Mouse (Mus musculus) thymus, adult 2 months (tissue): ENCODE data around the gene Ppfibp2. TPM values are rescaled to one million over a fixed set of nuclear protein-coding genes. Genes with fewer than 3 reads are reported as not detected.

ENCODE experiments used
- DNase-seq: peaks from one replicate; pipeline ENCODE4 v3.0.0; 2021
- H3K27ac ChIP-seq: fragments of 200-500 bp; 2 replicates; pipeline ENCODE4 v1.5.1; 2012; ENCODE audit warnings: low read length, control low read depth; ENCODE audit not compliant: control insufficient read depth, insufficient read depth
- H3K27me3 ChIP-seq: fragments of 200-500 bp; 2 replicates; pipeline ENCODE4 v1.6.1; 2012; ENCODE audit warnings: mild to moderate bottlenecking, low read length, moderate library complexity, mixed read lengths; ENCODE audit not compliant: control insufficient read depth, insufficient read depth
- H3K36me3 ChIP-seq: fragments of 200-500 bp; 2 replicates; pipeline ENCODE4 v1.6.1; 2012; ENCODE audit warnings: mild to moderate bottlenecking, low read length, moderate library complexity; ENCODE audit not compliant: control insufficient read depth, insufficient read depth
- H3K4me1 ChIP-seq: fragments of 200-500 bp; replicated peaks from 2 replicates; pipeline ENCODE4 v1.6.1; 2012; ENCODE audit warnings: low read length; ENCODE audit not compliant: control insufficient read depth, insufficient read depth
- H3K4me3 ChIP-seq: fragments of 200-500 bp; 2 replicates; pipeline ENCODE4 v1.5.1; 2012; ENCODE audit warnings: mild to moderate bottlenecking, low read length, control low read depth, moderate library complexity; ENCODE audit not compliant: control insufficient read depth, insufficient read depth
- CTCF ChIP-seq: fragments of 200-500 bp; IDR thresholded peaks from 2 replicates; pipeline ENCODE4 v1.5.1; 2012; ENCODE audit warnings: mild to moderate bottlenecking, control low read depth, low read length, moderate library complexity, borderline replicate concordance; ENCODE audit not compliant: control insufficient read depth, poor library complexity, insufficient read depth; ENCODE audit errors: extremely low read depth
- POLR2A ChIP-seq: fragments of 200-500 bp; IDR thresholded peaks from 2 replicates; pipeline ENCODE4 v1.6.1; 2012; ENCODE audit warnings: mild to moderate bottlenecking, low read length, control low read depth, moderate library complexity; ENCODE audit not compliant: control insufficient read depth, poor library complexity, insufficient read depth; ENCODE audit errors: extremely low read depth
- WGBS: fragments of 180-500 bp; shearing (Covaris S2); methylation state at CpG from one replicate; pipeline ENCODE4 v1.1.7; 2018; 5-methylcytosine and 5-hydroxymethylcytosine counted together
- polyA plus RNA-seq: library from polyadenylated mRNA; depleted of rRNA; stranded (reverse); fragments of >200 nt; gene quantifications from 2 replicates; pipeline ENCODE4 v1.2.3, GENCODE M21; 2012; rRNA removed

Ppfibp2 gene
- polyA plus RNA-seq, 1 experiment, result 5.6 TPM

GRCm38 (mm10) chr7:107757308-107758151 is 162.5 kb downstream of the Ppfibp2 start, which contains the start of gene Cyb5r2:
Gene Cyb5r2, minus strand, starts transcription at chr7:107758032.
- TF ChIP-seq CTCF (no peak), POLR2A (no peak)
- WGBS, result 21% methylated on average over 23 of the region's 23 CpGs
- DNase-seq, result no peak
- no peak within 1 kb of the TSS for H3K4me3 ChIP-seq
- H3K4me1 ChIP-seq, result no peaks in the 10 kb centered on the region
- H3K27ac ChIP-seq, result no peak within 1 kb of the TSS
- no peaks in the 10 kb centered on the region for H3K36me3 ChIP-seq
- H3K27me3 ChIP-seq, result no peaks in the 10 kb centered on the region; the same call in 1 of the 2 replicates

- 60% methylated on average over 6 of the region's 6 CpGs for WGBS
- Histone ChIP-seq H3K27ac (no peak overlapping the region), H3K4me1 (no peaks in the 10 kb centered on the region), H3K27me3 (no peaks in the 10 kb centered on the region), H3K36me3 (no peaks in the 10 kb centered on the region), H3K4me3 (no peak overlapping the region)
- TF ChIP-seq CTCF, result no peak
- TF ChIP-seq POLR2A, result no peak
- no peak for DNase-seq
Measured at GRCm38 (mm10) chr7:107770812-107771211, 175.8 kb downstream of the Ppfibp2 start.

GRCm38 (mm10) chr7:107778216-107778615 is 183.2 kb downstream of the Ppfibp2 start:
- Histone ChIP-seq H3K4me1 (no peaks in the 10 kb centered on the region), H3K4me3 (no peak overlapping the region), H3K36me3 (no peaks in the 10 kb centered on the region), H3K27me3 (no peaks in the 10 kb centered on the region), H3K27ac (no peak overlapping the region)
- DNase-seq, result no peak
- TF ChIP-seq CTCF (no peak), POLR2A (no peak)
- 93% methylated on average over 1 of the region's 1 CpGs for WGBS

- Histone ChIP-seq H3K27ac (no peak overlapping the region), H3K27me3 (no peaks in the 10 kb centered on the region), H3K36me3 (no peaks in the 10 kb centered on the region), H3K4me3 (no peak overlapping the region), H3K4me1 (no peaks in the 10 kb centered on the region)
- peak; percentile 6 for DNase-seq
- TF ChIP-seq CTCF, result no peak
- TF ChIP-seq POLR2A, result no peak
- 46% methylated on average over 4 of the region's 4 CpGs for WGBS
Measured at GRCm38 (mm10) chr7:107779611-107780010, 184.6 kb downstream of the Ppfibp2 start.

GRCm38 (mm10) chr7:107787977-107788620 is 193.1 kb downstream of the Ppfibp2 start:
- DNase-seq, result no peak
- Histone ChIP-seq H3K4me1 (no peaks in the 10 kb centered on the region), H3K4me3 (no peak overlapping the region), H3K27me3 (no peaks in the 10 kb centered on the region), H3K36me3 (no peaks in the 10 kb centered on the region), H3K27ac (no peak overlapping the region)
- 60% methylated on average over 3 of the region's 3 CpGs for WGBS
- TF ChIP-seq POLR2A (no peak), CTCF (no peak)

- Histone ChIP-seq H3K4me1 (no peaks in the 10 kb centered on the region), H3K4me3 (no peak overlapping the region), H3K27ac (no peak overlapping the region), H3K27me3 (no peaks in the 10 kb centered on the region), H3K36me3 (no peaks in the 10 kb centered on the region)
- no peak for DNase-seq
- no peak for TF ChIP-seq CTCF
- no peak for TF ChIP-seq POLR2A
- 80% methylated on average over 2 of the region's 2 CpGs for WGBS
Measured at GRCm38 (mm10) chr7:107796500-107796899, 201.5 kb downstream of the Ppfibp2 start.

Other genes with a start within 250 kb of the Ppfibp2 start
- gene Syt9, start 224.5 kb upstream of the Ppfibp2 start, polyA plus RNA-seq, result 0.07 TPM in 1 of 2 replicates, not detected in the other
- 2.7 and 4.2 TPM in 2 replicates for gene Olfml1, start 27.8 kb upstream of the Ppfibp2 start, polyA plus RNA-seq
- gene 5330417H12Rik, start 30.0 kb downstream of the Ppfibp2 start, polyA plus RNA-seq, result not detected in 2 replicates
- gene Cyb5r2, start 162.8 kb downstream of the Ppfibp2 start, polyA plus RNA-seq, result 0.13 and 0.32 TPM in 2 replicates
- gene Ovch2, start 206.0 kb downstream of the Ppfibp2 start, polyA plus RNA-seq, result not detected in 2 replicates
- not detected in 2 replicates for gene Olfr467, start 217.1 kb downstream of the Ppfibp2 start, polyA plus RNA-seq
- not detected in 2 replicates for gene Olfr469, start 230.3 kb downstream of the Ppfibp2 start, polyA plus RNA-seq